Mouse (Mus musculus) kidney, adult 2 months (tissue): ENCODE data around the gene Ccr7.

ENCODE experiments used
- CTCF ChIP-seq: fragments of 200-500 bp; conservative IDR thresholded peaks from 2 replicates; pipeline ENCODE4 v1.5.1; 2011; ENCODE audit warnings: low read depth, mild to moderate bottlenecking, control low read depth, low read length, moderate library complexity, mixed read lengths; ENCODE audit not compliant: insufficient read depth, insufficient read length
- POLR2A ChIP-seq: fragments of 200-500 bp; IDR thresholded peaks from one replicate; pipeline ENCODE4 v1.6.1; 2011; ENCODE audit warnings: low read depth, low read length, control low read depth

DNA sequence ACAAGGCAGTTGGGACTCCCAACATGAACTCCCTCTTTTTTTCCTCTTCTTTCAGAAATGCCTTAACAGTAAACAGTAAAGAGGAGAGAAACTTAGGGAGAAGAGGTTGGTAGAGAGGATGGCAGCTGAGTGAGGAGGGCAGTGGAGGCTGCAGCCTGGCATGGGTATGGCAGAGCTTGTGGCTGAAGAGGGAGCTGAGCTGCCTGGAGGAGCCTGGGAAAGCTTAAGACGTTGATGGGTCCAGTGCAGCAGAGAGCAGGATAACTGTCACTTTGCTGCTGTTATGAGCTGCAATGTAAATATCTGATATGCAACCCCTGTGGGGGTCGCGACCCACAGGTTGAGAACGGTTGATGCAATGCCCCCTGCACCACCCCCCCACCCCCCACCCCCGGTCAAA is 42.2 kb downstream of the Ccr7 start:
- TF ChIP-seq CTCF: no peak
- TF ChIP-seq POLR2A: no peak
